25 mouse cellular contexts compared by ENCODE assay signal in the genomic region with DNA sequence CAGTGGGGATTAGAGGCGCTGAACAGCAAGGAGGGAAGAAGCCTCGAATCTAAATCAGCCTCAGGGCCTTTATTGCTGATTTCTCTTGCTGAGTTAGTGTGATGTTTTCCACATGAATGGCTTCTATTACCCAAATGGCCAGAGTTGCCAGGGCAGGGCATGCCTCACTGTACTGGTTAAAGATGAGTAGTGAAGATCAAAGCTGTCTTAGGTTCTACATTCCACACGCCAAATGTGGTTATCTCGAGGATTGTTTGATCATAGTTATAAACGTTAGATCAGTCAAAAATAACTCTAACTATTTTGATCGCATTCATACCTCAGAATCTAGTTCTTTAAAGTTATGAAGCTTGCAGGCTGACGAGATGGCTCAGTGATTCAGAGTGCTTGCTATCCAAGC. TPM values are rescaled to one million over a fixed set of nuclear protein-coding genes. Genes with fewer than 3 reads are reported as not detected.
"Had no signal": no experiment of that assay in that cellular context is flagged by ENCODE, and none has a peak within 500 bp of the region (broad histone marks: within the 10 kb centered on the region; RNA-seq: fewer than 3 reads in every experiment).

No protein-coding gene starts in this region.

- H3K4me3 ChIP-seq: heart, embryonic 13.5 days; heart, embryonic 15.5 days; hindbrain, embryonic 13.5 days; hindbrain, embryonic 15.5 days; kidney, embryonic 15.5 days; limb, embryonic 13.5 days; limb, embryonic 15.5 days; liver, embryonic 12.5 days had no signal

- DNase-seq: gastrocnemius, postnatal 14 days; gastrocnemius, postnatal 36 days; heart, adult 18-20 months; heart, postnatal 14 days; heart, postnatal 36 days; kidney, adult 11 months; kidney, adult 2 months; kidney, adult 9 months; kidney, postnatal 14 days; kidney, postnatal 36 days; layer of hippocampus, postnatal 36 days; left cerebral cortex, postnatal 4 days had no signal

- H3K27me3 ChIP-seq: heart, embryonic 13.5 days; heart, embryonic 15.5 days; hindbrain, embryonic 13.5 days; hindbrain, embryonic 15.5 days; kidney, embryonic 15.5 days; limb, embryonic 13.5 days; limb, embryonic 15.5 days; liver, embryonic 12.5 days had no signal

- H3K27ac ChIP-seq: heart, embryonic 13.5 days; heart, embryonic 15.5 days; hindbrain, embryonic 13.5 days; hindbrain, embryonic 15.5 days; hindbrain, postnatal 0 days; kidney, embryonic 15.5 days; kidney, postnatal 0 days; limb, embryonic 13.5 days; limb, embryonic 15.5 days; liver, embryonic 12.5 days; liver, embryonic 14.5 days had no signal

- ATAC-seq: hindbrain, postnatal 0 days; intestine, embryonic 16.5 days; liver, embryonic 12.5 days had no signal

RNA-seq across cellular contexts. Expression of gene Dgki, which starts 59.8 kb away (rescaled TPM):
- polyA plus RNA-seq: liver, adult 2 months had no signal
